Mouse (Mus musculus): ENCODE data around the gene Wdr81. TPM values are rescaled to one million over a fixed set of nuclear protein-coding genes. Genes with fewer than 3 reads are reported as not detected.

Wdr81 gene
- total and polyA plus RNA-seq, 2 experiments, result 14.4 to 20.3 TPM

DNA sequence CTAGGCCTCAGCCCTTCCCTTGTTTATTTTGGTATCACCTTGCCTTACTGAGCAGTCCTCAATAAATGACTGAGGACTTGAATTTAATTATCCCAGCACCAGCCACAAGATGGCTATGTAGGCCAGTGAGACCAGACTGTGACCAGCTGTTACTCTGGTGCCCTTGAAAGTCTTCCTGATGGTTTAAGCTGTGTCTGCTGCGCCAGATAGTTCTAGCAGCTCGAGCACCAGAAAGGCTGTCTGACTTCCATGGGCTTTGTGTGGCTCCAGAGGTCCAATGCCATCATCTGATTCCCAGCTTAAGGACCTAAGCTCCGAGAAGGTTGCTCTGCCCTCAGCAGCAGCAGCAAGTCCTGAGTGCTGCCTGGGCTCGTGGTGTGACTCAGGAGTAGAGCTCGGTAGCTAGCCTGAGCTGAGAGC is 52.2 kb downstream of the Wdr81 start:
- H3K4me3 ChIP-seq (ENCODE audit: insufficient read depth, low read depth, low read length), result no peak overlapping the region
- H3K4me1 ChIP-seq (ENCODE audit: control insufficient read depth, insufficient read depth, low read length), result peaks cover 14% of the 10 kb centered on the region
- peak overlapping the region; percentile 53 for H3K9ac ChIP-seq (ENCODE audit: low read depth, low read length)
- TF ChIP-seq POLR2A (IDR thresholded peaks at IDR 0.05; ENCODE audit: extremely low read depth, insufficient read depth, low read length), result no peak
- TF ChIP-seq CTCF (IDR thresholded peaks at IDR 0.05; ENCODE audit: low read depth, low read length), result peak; percentile 68
- WGBS, result 17% methylated on average over 5 of the region's 5 CpGs
- no peaks in the 10 kb centered on the region for H3K27me3 ChIP-seq (ENCODE audit: control insufficient read depth, insufficient read depth, low read length)
- peak overlapping the region; percentile 67 for H3K27ac ChIP-seq (replicated peaks; ENCODE audit: insufficient read depth, low read depth, low read length)
- no peaks in the 10 kb centered on the region for H3K36me3 ChIP-seq (ENCODE audit: control insufficient read depth, insufficient read depth, low read length)
- peak; percentile 82 for DNase-seq (ENCODE audit: extremely low read depth, low read depth, low spot score)
- no peaks in the 10 kb centered on the region for H3K79me2 ChIP-seq (ENCODE audit: control insufficient read depth, insufficient read depth, low read length)

DNA sequence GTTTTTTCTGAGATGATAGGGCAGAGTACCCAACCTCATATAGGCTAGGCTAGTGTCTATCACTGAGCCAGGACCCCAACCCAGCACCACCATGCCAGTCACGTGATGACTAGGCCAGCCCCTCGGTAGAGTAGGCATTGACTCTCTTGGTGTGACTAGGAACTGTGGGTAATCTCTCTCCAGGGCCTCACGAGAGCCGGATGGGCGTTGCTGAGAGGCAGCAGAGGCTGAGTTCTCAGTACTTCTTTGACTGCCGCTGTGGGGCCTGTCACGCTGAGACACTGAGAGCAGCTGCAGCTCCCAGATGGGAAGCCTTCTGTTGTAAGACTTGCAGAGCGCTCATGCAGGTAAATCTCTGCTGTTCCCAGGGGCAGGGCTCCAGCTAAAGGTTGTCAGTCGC is 54.4 kb downstream of the Wdr81 start:
- H3K9ac ChIP-seq (ENCODE audit: low read depth, low read length), result no peak overlapping the region
- H3K27ac ChIP-seq (replicated peaks; ENCODE audit: insufficient read depth, low read depth, low read length), result no peak overlapping the region
- no peak overlapping the region for H3K4me3 ChIP-seq (ENCODE audit: insufficient read depth, low read depth, low read length)
- TF ChIP-seq POLR2A (IDR thresholded peaks at IDR 0.05; ENCODE audit: extremely low read depth, insufficient read depth, low read length) (no peak), CTCF (IDR thresholded peaks at IDR 0.05; ENCODE audit: low read depth, low read length) (no peak)
- H3K36me3 ChIP-seq (ENCODE audit: control insufficient read depth, insufficient read depth, low read length), result no peaks in the 10 kb centered on the region
- peaks cover 14% of the 10 kb centered on the region for H3K4me1 ChIP-seq (ENCODE audit: control insufficient read depth, insufficient read depth, low read length)
- WGBS, result 92% methylated on average over 9 of the region's 9 CpGs
- H3K79me2 ChIP-seq (ENCODE audit: control insufficient read depth, insufficient read depth, low read length), result no peaks in the 10 kb centered on the region
- no peak for DNase-seq (ENCODE audit: extremely low read depth, low read depth, low spot score)
- no peaks in the 10 kb centered on the region for H3K27me3 ChIP-seq (ENCODE audit: control insufficient read depth, insufficient read depth, low read length)

- 83% methylated on average over 11 of the region's 11 CpGs for WGBS
- TF ChIP-seq POLR2A (IDR thresholded peaks at IDR 0.05; ENCODE audit: extremely low read depth, insufficient read depth, low read length), result no peak
- no peak for TF ChIP-seq CTCF (IDR thresholded peaks at IDR 0.05; ENCODE audit: low read depth, low read length)
- no peaks in the 10 kb centered on the region for H3K27me3 ChIP-seq (ENCODE audit: control insufficient read depth, insufficient read depth, low read length)
- H3K9ac ChIP-seq (ENCODE audit: low read depth, low read length), result no peak overlapping the region
- no peak overlapping the region for H3K4me3 ChIP-seq (ENCODE audit: insufficient read depth, low read depth, low read length)
- H3K27ac ChIP-seq (replicated peaks; ENCODE audit: insufficient read depth, low read depth, low read length), result no peak overlapping the region
- peaks cover 14% of the 10 kb centered on the region for H3K4me1 ChIP-seq (ENCODE audit: control insufficient read depth, insufficient read depth, low read length)
- no peaks in the 10 kb centered on the region for H3K79me2 ChIP-seq (ENCODE audit: control insufficient read depth, insufficient read depth, low read length)
- DNase-seq (ENCODE audit: extremely low read depth, low read depth, low spot score), result no peak
- H3K36me3 ChIP-seq (ENCODE audit: control insufficient read depth, insufficient read depth, low read length), result no peaks in the 10 kb centered on the region
Observed at GRCm38 (mm10) chr11:75399411-75399841, 55.1 kb downstream of the Wdr81 start.

GRCm38 (mm10) chr11:75397452-75397851 is 57.1 kb downstream of the Wdr81 start:
- Histone ChIP-seq H3K4me3 (ENCODE audit: insufficient read depth, low read depth, low read length) (no peak overlapping the region), H3K27me3 (ENCODE audit: control insufficient read depth, insufficient read depth, low read length) (no peaks in the 10 kb centered on the region), H3K9ac (ENCODE audit: low read depth, low read length) (no peak overlapping the region), H3K27ac (replicated peaks; ENCODE audit: insufficient read depth, low read depth, low read length) (no peak overlapping the region), H3K36me3 (ENCODE audit: control insufficient read depth, insufficient read depth, low read length) (no peaks in the 10 kb centered on the region), H3K4me1 (ENCODE audit: control insufficient read depth, insufficient read depth, low read length) (peaks cover 3% of the 10 kb centered on the region), H3K79me2 (ENCODE audit: control insufficient read depth, insufficient read depth, low read length) (no peaks in the 10 kb centered on the region)
- no peak for DNase-seq (ENCODE audit: extremely low read depth, low read depth, low spot score)
- 78% methylated on average over 7 of the region's 7 CpGs for WGBS
- TF ChIP-seq POLR2A (IDR thresholded peaks at IDR 0.05; ENCODE audit: extremely low read depth, insufficient read depth, low read length) (no peak), CTCF (IDR thresholded peaks at IDR 0.05; ENCODE audit: low read depth, low read length) (no peak)

DNA sequence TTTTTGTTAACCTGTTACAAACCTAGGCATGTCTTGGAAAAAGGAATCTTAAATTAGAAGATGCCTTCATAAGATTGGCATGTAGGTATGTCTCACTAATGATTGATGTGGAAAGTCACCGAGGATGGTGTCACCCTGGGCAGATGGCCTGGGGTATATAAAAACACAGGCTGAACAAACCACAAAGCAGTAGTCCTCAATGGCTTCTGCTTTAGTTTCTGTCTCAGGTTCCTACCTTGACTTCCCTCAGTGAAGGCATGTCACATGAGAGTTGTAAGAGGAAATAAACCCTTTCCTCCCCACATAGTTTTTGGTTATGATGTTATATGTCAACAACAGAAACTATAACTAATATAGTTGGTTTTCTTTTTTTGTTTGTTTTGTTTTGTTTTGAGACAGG is 58.9 kb downstream of the Wdr81 start:
- DNase-seq (ENCODE audit: extremely low read depth, low read depth, low spot score), result no peak
- Histone ChIP-seq H3K9ac (ENCODE audit: low read depth, low read length) (no peak overlapping the region), H3K4me1 (ENCODE audit: control insufficient read depth, insufficient read depth, low read length) (no peaks in the 10 kb centered on the region), H3K4me3 (ENCODE audit: insufficient read depth, low read depth, low read length) (no peak overlapping the region), H3K79me2 (ENCODE audit: control insufficient read depth, insufficient read depth, low read length) (no peaks in the 10 kb centered on the region), H3K27ac (replicated peaks; ENCODE audit: insufficient read depth, low read depth, low read length) (no peak overlapping the region), H3K27me3 (ENCODE audit: control insufficient read depth, insufficient read depth, low read length) (no peaks in the 10 kb centered on the region), H3K36me3 (ENCODE audit: control insufficient read depth, insufficient read depth, low read length) (no peaks in the 10 kb centered on the region)
- 77% methylated on average over 1 of the region's 1 CpGs for whole genome bisulfite sequencing
- TF ChIP-seq CTCF (IDR thresholded peaks at IDR 0.05; ENCODE audit: low read depth, low read length) (no peak), POLR2A (IDR thresholded peaks at IDR 0.05; ENCODE audit: extremely low read depth, insufficient read depth, low read length) (no peak)

Other genes starting within 250 kb of the Wdr81 start
- 19.9 and 21.4 TPM in 2 replicates for gene Rpa1, start 106.4 kb downstream of the Wdr81 start, total RNA-seq (2014; rRNA removed)
- 10.3 and 10.5 TPM in 2 replicates for gene Rpa1, start 106.4 kb downstream of the Wdr81 start, polyA plus RNA-seq (2012; rRNA removed)
- 1.8 and 2.5 TPM in 2 replicates for gene Smyd4, start 106.3 kb downstream of the Wdr81 start, total RNA-seq (2014; rRNA removed)
- gene Smyd4, start 106.3 kb downstream of the Wdr81 start, polyA plus RNA-seq (2012; rRNA removed), result 0.93 and 1.1 TPM in 2 replicates
- 810 and 1,243 TPM in 2 replicates for gene Serpinf1, start 32.0 kb downstream of the Wdr81 start, total RNA-seq (2014; rRNA removed)
- gene Serpinf1, start 32.0 kb downstream of the Wdr81 start, polyA plus RNA-seq (2012; rRNA removed), result 891 and 972 TPM in 2 replicates
- gene Serpinf2, start 15.1 kb downstream of the Wdr81 start, total RNA-seq (2014; rRNA removed), result 687 and 824 TPM in 2 replicates
- gene Serpinf2, start 15.1 kb downstream of the Wdr81 start, polyA plus RNA-seq (2012; rRNA removed), result 1,567 and 1,654 TPM in 2 replicates
- gene Tlcd2, start 7.0 kb upstream of the Wdr81 start, total RNA-seq (2014; rRNA removed), result 121 and 238 TPM in 2 replicates
- 237 and 265 TPM in 2 replicates for gene Tlcd2, start 7.0 kb upstream of the Wdr81 start, polyA plus RNA-seq (2012; rRNA removed)
- gene Prpf8, start 32.1 kb upstream of the Wdr81 start, total RNA-seq (2014; rRNA removed), result 72.8 and 102 TPM in 2 replicates
- 59.4 and 63.3 TPM in 2 replicates for gene Prpf8, start 32.1 kb upstream of the Wdr81 start, polyA plus RNA-seq (2012; rRNA removed)
- gene Rilp, start 55.4 kb upstream of the Wdr81 start, total RNA-seq (2014; rRNA removed), result 23.0 and 27.9 TPM in 2 replicates
- 29.8 and 32.6 TPM in 2 replicates for gene Rilp, start 55.4 kb upstream of the Wdr81 start, polyA plus RNA-seq (2012; rRNA removed)
- 5.8 and 7.5 TPM in 2 replicates for gene Scarf1, start 58.8 kb upstream of the Wdr81 start, total RNA-seq (2014; rRNA removed)
- 10.3 and 16.9 TPM in 2 replicates for gene Scarf1, start 58.8 kb upstream of the Wdr81 start, polyA plus RNA-seq (2012; rRNA removed)
- 4.1 and 8.9 TPM in 2 replicates for gene Slc43a2, start 77.0 kb upstream of the Wdr81 start, total RNA-seq (2014; rRNA removed)
- 5.2 and 8.0 TPM in 2 replicates for gene Slc43a2, start 77.0 kb upstream of the Wdr81 start, polyA plus RNA-seq (2012; rRNA removed)
- gene Pitpna, start 133.4 kb upstream of the Wdr81 start, total RNA-seq (2014; rRNA removed), result 19.7 and 21.0 TPM in 2 replicates
- gene Pitpna, start 133.4 kb upstream of the Wdr81 start, polyA plus RNA-seq (2012; rRNA removed), result 24.6 and 28.9 TPM in 2 replicates
- 12.3 and 13.4 TPM in 2 replicates for gene Inpp5k, start 176.3 kb upstream of the Wdr81 start, total RNA-seq (2014; rRNA removed)
- 12.2 and 17.2 TPM in 2 replicates for gene Inpp5k, start 176.3 kb upstream of the Wdr81 start, polyA plus RNA-seq (2012; rRNA removed)
- gene Myo1c, start 195.8 kb upstream of the Wdr81 start, total RNA-seq (2014; rRNA removed), result 15.6 and 17.9 TPM in 2 replicates
- 17.0 and 21.5 TPM in 2 replicates for gene Myo1c, start 195.8 kb upstream of the Wdr81 start, polyA plus RNA-seq (2012; rRNA removed)
- 50.5 and 51.1 TPM in 2 replicates for gene Crk, start 224.5 kb upstream of the Wdr81 start, total RNA-seq (2014; rRNA removed)
- gene Crk, start 224.5 kb upstream of the Wdr81 start, polyA plus RNA-seq (2012; rRNA removed), result 47.7 and 57.5 TPM in 2 replicates

Data from liver, adult 2 months (tissue).